Mouse (Mus musculus): ENCODE measurements around the gene Fgf8. TPM values are rescaled to one million over a fixed set of nuclear protein-coding genes. Genes with fewer than 3 reads are reported as not detected.

The Fgf8 gene
- polyA plus RNA-seq, 2 experiments from 2014 or later: not detected

DNA sequence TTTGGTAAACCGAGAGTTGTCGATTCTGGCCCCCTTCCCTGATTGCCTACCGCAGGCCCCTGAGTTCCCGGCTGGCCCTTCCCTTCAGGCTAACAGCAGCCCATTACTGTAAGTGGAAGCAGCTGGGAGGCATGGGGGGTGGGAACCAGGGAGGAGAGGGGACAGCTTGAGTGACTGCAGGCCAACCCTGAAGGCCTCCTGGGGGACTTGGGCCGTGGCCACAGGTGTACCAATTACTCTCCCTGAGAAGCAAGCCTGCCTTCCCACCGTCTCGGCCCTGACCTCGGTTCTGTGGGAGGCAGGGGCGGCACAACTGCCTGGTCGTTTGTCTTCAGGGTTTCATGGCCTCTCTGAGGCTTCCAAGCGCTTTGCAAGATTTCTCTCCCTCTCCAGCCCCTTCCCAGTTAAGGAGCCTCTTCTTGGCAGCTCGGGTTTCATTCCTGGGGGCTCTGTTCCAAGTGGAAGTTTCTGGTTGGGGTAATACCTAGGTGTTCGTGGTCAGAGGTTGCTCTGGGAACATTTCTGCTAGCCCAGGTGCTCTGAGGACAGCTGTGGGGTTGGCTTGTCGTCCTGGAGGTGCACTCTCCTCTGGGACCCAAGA is 16.9 kb downstream of the Fgf8 start:
- ATAC-seq: no peak

- ATAC-seq: no peak
Observed at GRCm38 (mm10) chr19:45722188-45722587, 20.5 kb downstream of the Fgf8 start.

GRCm38 (mm10) chr19:45718286-45718685 is 24.4 kb downstream of the Fgf8 start:
- ATAC-seq: no peak

GRCm38 (mm10) chr19:45717493-45718220 is 25.1 kb downstream of the Fgf8 start:
- ATAC-seq: no peak

DNA sequence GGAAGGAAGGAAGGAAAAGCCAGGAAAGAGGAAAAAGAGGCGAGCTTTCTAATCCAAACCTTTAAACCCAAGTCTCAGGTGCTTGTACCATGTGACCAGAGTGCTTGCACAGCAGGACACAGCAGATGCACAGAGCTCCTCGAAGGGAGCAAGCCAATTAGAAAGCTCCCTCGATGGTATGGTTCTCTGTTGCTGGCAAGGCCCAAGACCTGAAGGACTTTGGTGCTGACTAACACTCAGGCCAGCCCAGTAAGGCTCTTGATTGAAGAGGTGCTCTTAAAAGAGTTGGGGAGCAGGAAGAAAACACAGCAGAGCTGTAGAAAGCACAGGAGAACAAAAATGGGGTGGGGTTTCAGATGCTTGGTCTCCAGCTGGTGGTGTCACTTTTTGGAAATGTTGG is 34.0 kb downstream of the Fgf8 start:
- no peak for ATAC-seq

DNA sequence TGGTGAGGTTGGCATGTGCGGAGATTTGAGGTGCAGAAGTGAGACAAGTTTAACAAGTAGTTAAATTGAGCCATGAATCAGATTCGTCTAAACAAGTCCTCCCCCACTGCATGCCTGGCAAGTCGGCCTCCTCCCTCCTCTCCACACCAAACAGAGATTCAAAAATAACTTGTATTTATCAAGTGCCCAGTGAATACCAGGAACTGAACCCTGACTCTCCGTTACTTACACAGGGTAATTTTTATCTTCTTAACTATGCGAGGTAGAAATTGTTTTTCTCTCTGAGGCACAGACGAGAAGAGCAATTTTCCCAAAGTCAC is 46.5 kb downstream of the Fgf8 start:
- no peak for ATAC-seq

DNA sequence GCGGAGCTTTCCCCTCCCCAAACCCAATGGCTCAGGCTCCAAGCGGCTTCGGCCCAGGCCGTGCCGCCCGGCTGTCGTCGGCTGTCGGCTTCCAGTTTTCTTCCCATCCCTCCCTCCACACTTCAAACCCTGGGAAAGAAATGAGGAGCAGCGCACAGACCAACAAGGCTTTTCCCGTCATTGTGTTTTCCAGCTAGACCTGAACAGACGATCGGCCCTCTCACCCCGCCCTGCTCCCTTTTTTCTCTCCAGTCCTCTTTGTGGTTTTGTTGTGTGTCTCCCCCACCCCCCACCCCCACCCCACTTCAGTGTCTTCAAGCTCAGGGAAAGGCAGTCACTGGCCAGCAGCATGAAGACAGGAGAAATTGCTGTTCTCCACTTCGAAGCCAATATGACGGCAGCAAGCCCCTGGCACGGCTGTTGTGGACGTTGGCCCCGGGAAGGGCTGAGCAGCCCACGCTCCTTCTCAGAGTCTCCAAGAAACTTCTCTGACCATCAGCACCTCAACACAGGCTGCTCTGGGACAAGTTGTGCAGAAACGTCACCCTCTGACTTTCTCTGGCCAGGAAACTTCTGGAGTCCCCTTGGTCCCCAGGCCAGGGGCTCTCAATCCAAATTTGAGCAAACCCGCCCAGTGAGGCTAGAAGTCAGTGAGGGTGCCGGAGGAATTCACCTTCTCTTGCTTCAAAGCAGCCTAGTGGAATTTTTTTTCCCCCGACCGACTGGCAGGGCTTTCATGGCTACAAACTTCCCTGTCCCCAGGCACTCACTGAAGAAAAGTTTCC is 47.0 kb downstream of the Fgf8 start:
- ATAC-seq: no peak

- no peak for ATAC-seq
Observed at GRCm38 (mm10) chr19:45694056-45694455, 48.7 kb downstream of the Fgf8 start.

GRCm38 (mm10) chr19:45692211-45692610 is 50.5 kb downstream of the Fgf8 start:
- ATAC-seq: no peak

DNA sequence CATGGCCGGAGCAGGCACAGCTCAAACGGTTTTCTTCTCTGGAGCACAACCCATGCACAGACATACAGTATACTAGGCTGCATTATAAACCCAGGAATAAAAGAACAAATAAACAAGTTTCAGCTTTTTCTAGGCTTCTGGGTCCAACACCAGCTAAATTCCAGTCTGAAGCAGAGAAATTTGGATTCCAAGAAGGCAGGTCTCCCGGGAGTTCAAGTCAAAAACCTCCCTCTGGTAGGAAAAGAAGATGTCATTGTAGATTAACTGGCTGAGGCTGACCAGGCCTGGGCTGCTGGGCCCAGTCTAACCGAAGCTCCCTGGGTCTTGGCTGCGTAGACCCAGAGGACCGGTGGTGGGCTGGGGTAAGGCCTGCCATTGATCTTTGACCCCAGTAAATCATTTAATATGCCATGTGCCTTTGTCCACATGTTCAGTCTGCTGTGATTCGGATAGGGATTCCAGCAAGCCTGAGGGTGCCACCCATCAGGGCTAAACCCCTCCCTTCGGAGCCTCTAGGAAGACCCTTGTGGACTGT is 51.6 kb downstream of the Fgf8 start:
- ATAC-seq: no peak

GRCm38 (mm10) chr19:45687001-45687400 is 55.7 kb downstream of the Fgf8 start:
- ATAC-seq: no peak

Other genes starting within 250 kb of the Fgf8 start
- gene Poll, start 182.4 kb downstream of the Fgf8 start, polyA plus RNA-seq (2017; shearing (Covaris generic)): 10 to 100 TPM; 21.7 to 37.7 TPM
- gene Gm17018, start 182.3 kb downstream of the Fgf8 start, polyA plus RNA-seq (2017; shearing (Covaris generic)): 10 to 100 TPM; 56.4 to 76.1 TPM
- 10 to 100 TPM; 11.4 to 15.5 TPM for gene Fbxw4, start 82.6 kb downstream of the Fgf8 start, polyA plus RNA-seq (2017; shearing (Covaris generic))
- gene Npm3, start 6.7 kb upstream of the Fgf8 start, polyA plus RNA-seq (2017; shearing (Covaris generic)): 10 to 100 TPM; 11.9 to 37.1 TPM
- gene Mgea5, start 40.9 kb upstream of the Fgf8 start, polyA plus RNA-seq (2017; shearing (Covaris generic)): 100 to 1,000 TPM; 191 to 247 TPM
- 10 to 100 TPM; 17.3 to 17.4 TPM for gene Kcnip2, start 73.1 kb upstream of the Fgf8 start, polyA plus RNA-seq (2017; shearing (Covaris generic))

All from CD4-positive, CD25-positive, alpha-beta regulatory T cell, adult 4 months (primary cell).